Mouse (Mus musculus): Measurements from ENCODE around the gene Retreg2.

The Retreg2 gene

GRCm38 (mm10) chr1:75142301-75143261 lies at the start of gene Retreg2, which contains the start of gene Cnppd1:
Gene Retreg2, plus strand, starts transcription at chr1:75142778.
Gene Cnppd1, minus strand, starts transcription at chr1:75142711.
- CTCF ChIA-PET: no interaction called here

GRCm38 (mm10) chr1:75122211-75122610 lies 20.4 kb upstream of the Retreg2 start:
- CTCF ChIA-PET: no interaction called here

DNA sequence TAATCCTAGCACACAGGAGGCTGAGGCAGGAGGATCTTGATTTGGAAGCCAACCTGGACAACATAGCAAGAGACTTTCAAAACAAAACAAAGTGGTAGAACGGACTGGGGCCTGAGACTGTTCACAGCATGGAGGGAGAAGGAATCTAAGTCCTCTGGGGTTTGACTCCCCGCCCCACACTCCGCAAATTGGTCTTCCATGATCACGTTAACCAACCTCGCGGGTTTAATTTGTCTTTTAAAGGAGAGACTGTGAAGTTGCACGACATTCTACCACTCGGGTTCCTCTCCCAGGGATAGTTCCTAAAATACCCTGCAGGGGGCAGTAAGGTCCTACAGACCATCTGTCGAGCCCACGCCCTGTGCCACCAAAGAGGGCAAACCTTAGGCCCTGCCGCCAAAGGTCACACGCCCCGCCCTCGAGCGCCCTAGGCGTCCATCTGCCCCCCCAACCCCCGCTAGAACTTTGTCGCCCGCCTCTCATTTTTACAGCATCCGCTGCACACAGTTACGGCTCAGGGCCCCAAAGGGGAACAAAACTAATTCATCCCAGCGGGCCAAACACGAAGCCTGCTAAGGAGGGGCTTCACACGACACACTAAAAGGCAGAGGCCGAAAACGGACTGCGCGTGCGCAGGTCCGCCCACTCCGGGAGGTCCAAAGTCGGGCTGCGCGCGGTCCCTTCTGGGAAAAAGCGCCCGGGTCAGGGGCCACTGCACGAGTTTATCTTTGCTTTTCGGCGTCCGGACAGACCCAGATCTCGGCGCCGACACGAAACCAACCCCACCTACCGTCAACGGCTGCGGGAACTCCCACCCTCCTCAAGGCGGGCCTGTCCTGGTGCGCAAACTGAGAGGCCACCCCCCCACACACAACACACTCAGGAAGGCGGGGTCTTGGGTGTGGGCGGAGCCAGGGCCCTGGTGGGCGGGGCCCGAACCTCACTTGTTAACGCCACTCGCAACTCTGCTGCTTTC lies 17.9 kb upstream of the Retreg2 start, which contains the start of gene Nhej1:
Nhej1 (minus strand) TSS at position 855 of the 976 bp plus-strand sequence.
- CTCF ChIA-PET: interaction anchor here (1.0 kb wide), 2 partner anchors 127 to 129 kb away, joined by 3 read pairs; no protein-coding TSS in a partner anchor

DNA sequence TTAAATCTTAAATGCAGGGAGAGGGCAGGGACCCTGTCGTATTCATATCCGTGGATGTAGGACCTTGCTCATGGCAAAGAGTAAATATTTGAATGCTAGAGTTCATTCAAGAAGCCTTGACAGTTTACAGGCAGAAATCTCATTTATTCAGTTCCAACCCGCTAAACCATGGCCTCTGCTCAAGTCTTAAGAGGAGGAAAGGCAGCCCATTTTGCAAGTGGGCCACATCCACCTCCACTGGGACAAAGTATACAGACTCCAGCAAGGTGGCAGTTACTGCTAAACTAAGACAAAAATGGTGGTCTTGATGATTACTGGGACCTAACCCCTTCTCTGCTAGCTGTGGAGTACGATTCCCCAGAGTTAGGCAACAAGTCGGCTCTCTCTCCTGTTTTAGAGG lies 17.2 kb upstream of the Retreg2 start:
- CTCF ChIA-PET: interaction anchor here (0.6 kb wide), 1 partner anchor 227 kb away, joined by 4 read pairs; no protein-coding TSS in a partner anchor

GRCm38 (mm10) chr1:75128641-75129040 lies 13.9 kb upstream of the Retreg2 start:
- CTCF ChIA-PET: no interaction called here

- CTCF ChIA-PET: no interaction called here
Observed at GRCm38 (mm10) chr1:75133421-75134207, 9.0 kb upstream of the Retreg2 start, which contains the start of gene Slc23a3. Gene Slc23a3, minus strand, starts transcription at chr1:75133890.

DNA sequence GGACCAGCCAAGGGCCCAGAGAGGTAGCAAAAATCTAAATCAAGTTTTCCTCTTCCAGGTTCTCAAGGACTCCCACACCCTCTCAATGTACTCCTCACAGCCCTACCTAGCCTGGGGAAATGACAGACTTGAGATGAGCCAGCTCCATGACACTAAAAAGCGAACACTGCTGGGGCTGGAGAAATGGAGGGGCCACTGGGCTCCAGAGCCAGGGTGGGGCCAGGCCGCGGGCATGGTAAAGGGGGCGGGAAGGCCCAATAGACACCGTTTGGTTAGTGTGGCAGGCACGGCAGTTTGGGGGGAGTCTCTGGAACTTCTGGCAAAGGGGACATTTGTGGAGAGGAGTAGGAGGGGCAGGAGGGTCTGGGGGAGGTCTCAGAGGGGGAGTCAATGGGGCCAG lies 6.3 kb upstream of the Retreg2 start:
- CTCF ChIA-PET: no interaction called here

DNA sequence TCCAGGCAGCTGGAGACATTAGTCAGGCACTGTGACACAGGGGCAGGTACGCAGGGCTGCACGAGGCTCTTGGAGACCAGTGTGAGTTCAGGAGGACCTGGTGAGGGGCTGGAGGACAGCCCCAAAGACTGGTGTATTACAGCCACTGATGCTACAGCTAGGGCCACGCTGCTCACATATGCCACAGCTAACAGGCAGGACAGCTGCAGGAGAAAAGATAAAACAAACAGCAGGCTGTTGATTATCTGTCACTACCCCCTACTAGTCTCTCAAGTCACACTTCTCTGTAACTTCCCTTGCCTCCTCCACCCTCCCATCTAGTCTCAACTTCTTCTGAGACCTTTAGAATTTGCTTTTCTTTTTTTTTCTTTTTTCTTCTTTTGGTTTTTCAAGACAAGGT lies 5.8 kb upstream of the Retreg2 start:
- CTCF ChIA-PET: no interaction called here

DNA sequence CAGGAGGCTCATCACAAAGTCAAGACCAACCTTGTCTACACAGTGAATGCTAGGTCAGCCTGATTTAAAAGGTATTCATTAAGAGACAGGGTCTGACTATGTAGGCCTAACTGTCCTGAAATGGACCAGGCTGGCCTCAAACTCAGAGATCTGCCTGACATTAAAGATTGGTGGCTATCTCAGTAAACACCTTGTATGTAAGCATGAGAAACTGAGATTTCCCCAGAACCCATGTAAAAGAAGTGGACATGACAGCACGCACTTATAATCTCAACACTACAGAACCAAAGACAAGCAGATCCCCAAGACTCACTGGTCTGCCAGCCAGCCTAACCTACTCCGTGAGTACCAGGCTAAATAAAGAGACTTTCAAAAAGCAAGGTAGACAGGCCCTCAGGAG lies 4.1 kb upstream of the Retreg2 start:
- CTCF ChIA-PET: no interaction called here

DNA sequence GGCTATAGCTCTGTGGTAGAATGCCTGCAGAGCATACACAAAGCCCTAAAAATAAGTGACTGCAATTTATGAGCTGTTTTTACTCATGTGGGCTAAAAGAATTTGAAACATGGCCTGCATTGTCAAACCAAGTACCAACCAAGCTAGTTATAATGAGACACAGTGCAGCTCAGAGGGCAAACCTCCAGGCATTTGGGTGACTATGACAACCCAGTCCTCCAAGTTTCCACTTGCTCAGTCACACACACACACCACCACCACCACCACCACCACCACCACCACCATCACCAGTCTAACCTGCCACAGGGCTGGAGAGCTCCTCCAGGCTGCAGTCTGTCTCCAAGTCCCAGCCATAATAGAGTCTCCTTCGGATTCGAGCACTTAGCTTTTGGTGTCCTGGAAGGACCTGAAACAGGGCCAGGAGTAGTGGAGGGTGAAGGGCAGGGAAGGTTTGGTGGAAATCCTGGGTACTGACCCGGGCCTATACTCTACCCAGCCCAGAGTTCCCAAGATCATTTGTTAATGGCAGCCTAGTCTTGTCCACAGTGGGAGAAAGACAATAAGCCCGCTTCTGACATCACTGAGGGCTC lies 1.9 kb upstream of the Retreg2 start:
- CTCF ChIA-PET: interaction anchor here (0.6 kb wide), 1 partner anchor 116 kb away, joined by 4 read pairs; no protein-coding TSS in a partner anchor

DNA sequence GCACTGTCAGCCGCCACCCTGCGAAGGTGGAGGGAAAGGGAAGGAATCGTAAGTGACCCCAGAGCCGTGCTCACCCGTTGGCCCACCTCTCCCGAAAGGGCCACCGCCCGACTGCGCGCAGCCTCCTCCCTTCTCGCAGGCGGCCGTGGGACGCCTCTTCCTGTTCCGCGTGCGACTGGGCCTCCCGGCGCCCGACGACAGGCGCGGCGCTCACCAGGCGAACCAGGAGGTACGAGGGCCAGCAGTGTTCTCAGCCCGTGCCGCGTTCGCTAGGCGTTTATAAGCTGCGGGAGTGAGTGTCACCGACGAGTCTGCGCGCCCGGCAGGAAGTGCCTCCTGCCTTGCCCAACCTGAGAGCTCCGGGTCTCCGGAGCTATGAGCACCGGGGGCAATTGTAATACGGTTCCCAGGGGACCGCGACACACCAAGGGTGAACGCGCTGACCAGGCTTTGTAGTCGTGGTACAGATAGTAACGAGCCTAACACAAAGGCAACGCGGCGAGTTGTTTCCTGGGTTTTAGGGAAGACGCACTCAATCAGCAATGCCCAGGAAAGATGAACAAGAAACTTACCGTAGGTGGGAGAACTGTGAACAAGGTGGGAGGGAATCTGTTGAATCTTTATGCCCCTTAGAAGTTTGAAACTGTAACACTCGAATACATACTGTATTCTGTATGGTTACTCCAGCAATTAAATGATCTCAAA lies 940 bp upstream of the Retreg2 start:
- CTCF ChIA-PET: no interaction called here

DNA sequence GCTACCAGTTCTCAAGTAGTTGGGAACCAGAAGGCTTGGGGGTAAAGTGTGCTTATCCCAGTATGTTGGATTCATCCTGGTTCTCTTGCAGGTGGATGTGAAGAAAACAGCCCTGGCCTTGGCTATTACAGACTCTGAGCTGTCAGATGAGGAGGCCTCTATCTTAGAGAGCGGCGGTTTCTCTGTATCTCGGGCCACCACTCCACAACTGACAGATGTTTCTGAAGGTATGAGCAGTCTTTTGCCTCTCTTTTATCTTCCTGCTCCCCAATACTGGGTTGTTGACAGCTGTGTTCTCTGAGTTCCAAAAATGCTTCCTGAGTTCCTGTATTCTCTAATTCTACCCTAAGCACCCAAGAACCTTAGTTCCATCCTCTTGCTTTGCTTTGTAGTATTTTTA lies 3.0 kb downstream of the Retreg2 start:
- CTCF ChIA-PET: no interaction called here

DNA sequence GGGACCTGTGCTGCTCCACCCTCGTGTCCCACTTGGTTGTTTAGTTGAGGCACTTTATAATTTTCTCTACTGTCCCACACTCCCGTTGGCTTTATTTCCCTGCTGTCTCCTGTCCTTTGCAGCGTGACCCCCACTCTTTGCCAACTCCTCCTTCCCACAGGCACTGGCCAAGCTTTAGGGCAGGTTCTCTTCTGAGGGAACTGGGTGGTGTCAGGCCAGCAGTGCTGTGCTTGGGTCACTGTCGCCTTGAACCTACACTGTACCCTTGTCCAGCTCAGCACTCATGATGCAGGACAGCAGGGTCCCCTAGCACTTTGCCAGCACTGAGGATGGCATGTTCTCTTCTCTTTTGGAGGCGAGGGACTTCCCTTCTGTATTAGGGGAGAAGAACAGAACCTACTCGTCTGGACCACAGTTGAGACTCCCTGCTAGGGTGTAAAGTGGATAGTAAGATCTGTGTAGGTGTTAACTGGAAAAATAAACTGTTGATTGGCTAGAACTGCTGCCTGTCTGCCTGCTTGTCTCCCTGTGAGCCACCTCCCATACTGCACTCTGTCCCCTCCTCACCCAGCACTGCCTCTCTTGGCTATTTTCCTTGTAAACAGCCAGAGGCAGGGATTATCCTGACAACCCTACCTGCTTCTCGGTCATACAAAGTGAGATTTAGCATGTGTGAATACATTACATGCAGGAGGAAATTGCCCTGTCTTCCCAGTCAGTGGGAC lies 5.0 kb downstream of the Retreg2 start:
- CTCF ChIA-PET: no interaction called here

DNA sequence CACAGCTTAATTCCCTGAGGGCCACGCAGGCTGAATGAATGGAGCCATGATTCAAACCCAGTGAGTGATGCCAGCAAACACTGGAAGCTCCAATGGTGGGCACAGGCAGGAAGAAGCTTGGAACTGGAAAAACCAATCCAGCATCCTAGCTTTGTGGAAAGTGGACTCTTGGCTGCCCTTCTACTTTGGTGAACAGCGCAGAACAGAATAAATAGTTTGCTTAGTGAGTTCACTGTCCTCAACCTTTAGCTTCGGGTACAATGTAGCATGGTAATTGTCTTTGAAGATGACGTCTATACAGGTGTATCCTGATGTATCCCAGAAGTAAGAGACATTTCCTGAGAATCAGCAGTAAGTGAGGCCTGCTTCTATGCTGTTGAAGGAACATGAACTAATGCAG lies 6.1 kb downstream of the Retreg2 start:
- CTCF ChIA-PET: interaction anchor here (0.6 to 0.8 kb wide), 2 partner anchors 12 to 352 kb away, joined by 3 read pairs; no protein-coding TSS in a partner anchor

DNA sequence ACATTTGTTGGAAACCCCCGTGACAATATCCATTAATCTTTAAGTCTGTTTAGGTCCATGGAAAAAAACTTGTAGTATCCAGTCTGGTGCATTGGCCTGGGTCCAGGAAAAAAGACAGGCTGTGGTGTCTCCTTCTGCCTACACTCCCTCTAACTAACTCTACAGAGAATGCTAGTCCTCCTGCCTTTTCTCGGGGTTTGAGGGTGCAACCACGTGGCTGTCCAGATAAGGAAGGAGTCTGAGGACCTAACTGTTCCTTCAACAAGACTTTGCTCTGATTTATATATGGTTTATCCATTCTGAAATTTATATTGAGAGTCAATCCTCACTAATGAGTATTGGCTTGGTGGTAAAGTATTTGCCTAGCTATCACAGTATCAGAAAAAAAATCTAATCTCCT lies 13.3 kb downstream of the Retreg2 start:
- CTCF ChIA-PET: interaction anchor here (0.7 kb wide), 1 partner anchor 981 kb away, joined by 4 read pairs; no protein-coding TSS in a partner anchor

- CTCF ChIA-PET: no interaction called here
Observed at GRCm38 (mm10) chr1:75158990-75159389, 16.4 kb downstream of the Retreg2 start.

- CTCF ChIA-PET: interaction anchor here (0.6 kb wide), 1 partner anchor 766 kb away, joined by 18 read pairs; no protein-coding TSS in a partner anchor
Observed at GRCm38 (mm10) chr1:75159540-75160255, 17.1 kb downstream of the Retreg2 start.

DNA sequence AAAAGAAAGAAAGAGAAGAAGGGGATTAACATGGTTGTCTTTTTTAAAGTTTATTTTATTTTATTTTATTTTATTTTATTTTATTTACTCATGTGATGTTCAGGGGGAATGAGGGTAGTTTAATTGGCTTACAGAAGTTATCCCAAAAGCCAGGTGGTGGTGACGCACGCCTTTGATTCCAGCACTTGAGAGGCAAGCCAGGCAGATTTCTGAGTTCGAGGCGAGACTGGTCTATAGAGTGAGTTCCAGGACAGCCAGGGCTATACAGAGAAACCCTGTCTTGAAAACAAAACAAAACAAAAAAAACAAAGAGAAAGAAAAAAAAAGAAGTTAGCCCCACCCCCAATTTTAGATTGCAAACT lies 17.7 kb downstream of the Retreg2 start:
- CTCF ChIA-PET: interaction anchor here (0.5 to 0.6 kb wide), 2 partner anchors 303 to 767 kb away, joined by 3 to 18 read pairs; no protein-coding TSS in a partner anchor

Data from spleen, embryonic (tissue).